In the genomic region with DNA sequence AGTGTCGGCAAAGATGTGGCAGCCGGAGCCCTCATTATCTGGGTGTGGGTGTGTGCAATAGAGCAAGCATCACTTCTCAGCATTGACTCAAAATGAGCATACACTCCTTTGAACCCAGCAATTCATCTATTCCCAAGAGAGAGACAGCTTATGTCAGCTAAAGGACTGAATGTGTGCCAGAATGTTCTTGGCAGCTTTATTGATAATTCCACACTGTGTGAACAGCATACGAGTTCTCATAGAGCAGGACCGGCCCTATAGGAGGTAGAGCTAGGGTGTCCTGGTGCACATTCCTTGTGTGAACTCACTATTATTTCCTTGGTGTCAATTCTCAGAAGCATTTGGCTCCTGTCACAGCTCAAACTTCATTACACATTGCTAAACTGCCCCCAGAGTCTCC, we compare ENCODE assay signal across 12 mouse cellular contexts.
DNase-seq lines count a peak whose midpoint lies in the region; ATAC-seq and TF ChIP-seq lines count a peak whose summit lies in the region.
"Had no signal": no experiment of that assay in that cellular context is flagged by ENCODE, and none has a peak within 500 bp of the region (broad histone marks: within the 10 kb centered on the region; RNA-seq: fewer than 3 reads in every experiment).

No protein-coding gene starts in this region.

- no peak for DNase-seq in hindbrain, embryonic 10.5 days (ENCODE audit: low spot score)
- DNase-seq in lung, postnatal 0 days (ENCODE audit: low spot score) = peak; percentile 48
- no peak for DNase-seq in lung, postnatal 10 days
- peak; percentile 56 for DNase-seq in brain, embryonic 14.5 days (ENCODE audit: low read depth)
- no peak for DNase-seq in ovary, postnatal 10 days (ENCODE audit: low spot score)
- DNase-seq in kidney, postnatal 4 days = no peak
- DNase-seq: thymus, adult 18-20 months had no signal

- H3K79me2 ChIP-seq in macrophage (ENCODE audit: inconsistent target) = no peaks in the 10 kb centered on the region

- peak; percentile 41; the same call in 1 of the 2 replicates for TF ChIP-seq EP300 in lung, postnatal 0 days (IDR thresholded peaks at IDR 0.05)

- TF ChIP-seq POLR2A in brain, embryonic 14.5 days (IDR thresholded peaks at IDR 0.05; ENCODE audit: borderline replicate concordance, extremely low read depth, insufficient read depth, insufficient read length, poor library complexity, severe bottlenecking) = no peak

- TF ChIP-seq CTCF in lung, postnatal 0 days (IDR thresholded peaks at IDR 0.05) = no peak
- no peak for TF ChIP-seq CTCF in brain, embryonic 14.5 days (IDR thresholded peaks at IDR 0.05; ENCODE audit: borderline replicate concordance, extremely low read depth, insufficient read depth, insufficient read length)

- 93% methylated on average over 4 of the region's 4 CpGs for WGBS in hindbrain, embryonic 10.5 days
- 90% methylated on average over 4 of the region's 4 CpGs for WGBS in hindbrain, embryonic 13.5 days
- 65% methylated on average over 4 of the region's 4 CpGs for WGBS in lung, postnatal 0 days
- 96% methylated on average over 4 of the region's 4 CpGs for WGBS in macrophage (ENCODE audit: missing documents)

- no peaks in the 10 kb centered on the region for H3K36me3 ChIP-seq in hindbrain, embryonic 10.5 days
- H3K36me3 ChIP-seq in hindbrain, embryonic 13.5 days = no peaks in the 10 kb centered on the region
- no peaks in the 10 kb centered on the region for H3K36me3 ChIP-seq in lung, postnatal 0 days (ENCODE audit: insufficient read depth, low read length)
- no peaks in the 10 kb centered on the region for H3K36me3 ChIP-seq in macrophage (ENCODE audit: inconsistent target)
- H3K36me3 ChIP-seq: liver, embryonic 15.5 days had no signal

- H3K9ac ChIP-seq in hindbrain, embryonic 13.5 days = no peak overlapping the region
- H3K9ac ChIP-seq in lung, postnatal 0 days (replicated peaks; ENCODE audit: low read depth) = no peak overlapping the region
- H3K9ac ChIP-seq: liver, embryonic 15.5 days had no signal

- H3K4me1 ChIP-seq in hindbrain, embryonic 10.5 days (replicated peaks) = peaks cover 49% of the 10 kb centered on the region
- H3K4me1 ChIP-seq in hindbrain, embryonic 13.5 days (replicated peaks) = peaks cover 25% of the 10 kb centered on the region
- H3K4me1 ChIP-seq in lung, postnatal 0 days (ENCODE audit: insufficient read depth, low read depth, low read length) = peaks cover 4% of the 10 kb centered on the region; the same call in 1 of the 2 replicates

- no peak for ATAC-seq in hindbrain, embryonic 13.5 days (ENCODE audit: low FRiP score)
- peak; percentile 55 for ATAC-seq in lung, postnatal 0 days
- ATAC-seq: Patski had no signal

- H3K9me3 ChIP-seq in hindbrain, embryonic 10.5 days = no peaks in the 10 kb centered on the region
- H3K9me3 ChIP-seq in hindbrain, embryonic 13.5 days = no peaks in the 10 kb centered on the region
- H3K9me3 ChIP-seq in lung, postnatal 0 days (ENCODE audit: low read length) = no peaks in the 10 kb centered on the region
- H3K9me3 ChIP-seq: liver, embryonic 15.5 days had no signal

- no peaks in the 10 kb centered on the region for H3K27me3 ChIP-seq in hindbrain, embryonic 10.5 days (ENCODE audit: insufficient read depth, poor library complexity, severe bottlenecking)
- H3K27me3 ChIP-seq in hindbrain, embryonic 13.5 days = no peaks in the 10 kb centered on the region
- H3K27me3 ChIP-seq in lung, postnatal 0 days (replicated peaks; ENCODE audit: insufficient read depth, low read length) = no peaks in the 10 kb centered on the region
- H3K27me3 ChIP-seq: Patski had no signal

- H3K27ac ChIP-seq in hindbrain, embryonic 10.5 days = peak overlapping the region; percentile 36
- no peak overlapping the region for H3K27ac ChIP-seq in hindbrain, embryonic 13.5 days
- peak overlapping the region; percentile 6; the same call in 1 of the 2 replicates for H3K27ac ChIP-seq in lung, postnatal 0 days (ENCODE audit: low read length)
- peak overlapping the region; percentile 97 for H3K27ac ChIP-seq in macrophage
- H3K27ac ChIP-seq: liver, embryonic 15.5 days had no signal

- no peak overlapping the region for H3K4me3 ChIP-seq in hindbrain, embryonic 10.5 days
- H3K4me3 ChIP-seq in hindbrain, embryonic 13.5 days = no peak overlapping the region
- no peak overlapping the region for H3K4me3 ChIP-seq in lung, postnatal 0 days (ENCODE audit: low read depth, low read length)
- no peak overlapping the region for H3K4me3 ChIP-seq in macrophage (ENCODE audit: inconsistent target)
- H3K4me3 ChIP-seq: liver, embryonic 15.5 days; myocyte had no signal

- H3K4me2 ChIP-seq in hindbrain, embryonic 13.5 days = no peak overlapping the region
- no peak overlapping the region for H3K4me2 ChIP-seq in lung, postnatal 0 days (replicated peaks; ENCODE audit: low read depth, low read length)
- H3K4me2 ChIP-seq: liver, embryonic 15.5 days had no signal

Comparison
In these comparisons a context has a peak if more than half of its experiments do, and no peak if none do; other contexts are left out.
1. DNase-seq: peak in lung, postnatal 0 days (single experiment) and brain, embryonic 14.5 days (single experiment); none in hindbrain, embryonic 10.5 days (single experiment), lung, postnatal 10 days (single experiment), ovary, postnatal 10 days (single experiment) and kidney, postnatal 4 days (0 of 2).